Mouse (Mus musculus) forebrain, postnatal 0 days (tissue): ENCODE results near the gene Fhit. TPM values are rescaled to one million over a fixed set of nuclear protein-coding genes. Genes with fewer than 3 reads are reported as not detected.

ENCODE experiments used
- ATAC-seq: fragments of 200-750 bp; cut with Nextera tagmentation; 2 replicates; pipeline ENCODE4 v1.8.0; 2017; ENCODE audit warnings: mild to moderate bottlenecking, moderate library complexity
- DNase-seq: peaks from one replicate; pipeline ENCODE4 v3.0.0-alpha.2; 2015
- H3K27ac ChIP-seq: fragments of 300-500 bp; sonication (generic); 2 replicates; pipeline ENCODE4 v1.5.1; 2014; ENCODE audit warnings: low read depth, mild to moderate bottlenecking, antibody characterized with exemption, low read length, moderate library complexity, mixed read lengths
- H3K27me3 ChIP-seq: fragments of 300-500 bp; sonication (generic); 2 replicates; pipeline ENCODE4 v1.6.1; 2014; ENCODE audit warnings: mild to moderate bottlenecking, low read length, mixed read lengths; ENCODE audit not compliant: insufficient read depth
- H3K36me3 ChIP-seq: fragments of 300-500 bp; sonication (generic); 2 replicates; pipeline ENCODE4 v1.6.1; 2014; ENCODE audit warnings: mild to moderate bottlenecking, moderate library complexity; ENCODE audit not compliant: insufficient read depth
- H3K4me1 ChIP-seq: fragments of 300-500 bp; sonication (generic); 2 replicates; pipeline ENCODE4 v1.6.1; 2014; ENCODE audit warnings: antibody characterized with exemption; ENCODE audit not compliant: insufficient read depth
- H3K4me2 ChIP-seq: fragments of 300-500 bp; sonication (generic); 2 replicates; pipeline ENCODE4 v1.6.1; 2014; ENCODE audit warnings: low read depth, mild to moderate bottlenecking, moderate library complexity
- H3K4me3 ChIP-seq: fragments of 300-500 bp; sonication (generic); 2 replicates; pipeline ENCODE4 v1.5.1; 2014; ENCODE audit warnings: low read depth, low read length, mixed read lengths
- H3K9ac ChIP-seq: fragments of 300-500 bp; sonication (generic); 2 replicates; pipeline ENCODE4 v1.6.1; 2014; ENCODE audit warnings: mild to moderate bottlenecking
- H3K9me3 ChIP-seq: fragments of 300-500 bp; sonication (generic); 2 replicates; pipeline ENCODE4 v1.6.1; 2016; ENCODE audit warnings: low read length
- CTCF ChIP-seq: sonication (generic); IDR thresholded peaks from 2 replicates; pipeline ENCODE4 v1.5.1; 2016; ENCODE audit warnings: antibody characterized with exemption, control low read depth, low read depth
- WGBS: fragments of 180-500 bp; shearing (Covaris S2); extraction: QIAGEN DNeasy Blood & Tissue Kit; methylation state at CpG from one replicate; pipeline ENCODE4 v1.1.7; 2014; 5-methylcytosine and 5-hydroxymethylcytosine counted together
- polyA plus RNA-seq: library from polyadenylated mRNA; unstranded; fragments of >200 nt; fragmentation: Nextera tagmentation; extraction: Ambion mirVana; gene quantifications from 2 replicates; pipeline ENCODE4 v1.2.1, GENCODE M21; 2015
- total RNA-seq: library from RNA; depleted of rRNA; stranded (reverse); fragments of >200 nt; gene quantifications from 2 replicates; pipeline ENCODE4 v1.2.3, GENCODE M21; 2014; rRNA removed

Gene Fhit
- total RNA-seq (5.2 and 8.0 TPM in 2 replicates), polyA plus RNA-seq (8.9 and 12.8 TPM in 2 replicates)

DNA sequence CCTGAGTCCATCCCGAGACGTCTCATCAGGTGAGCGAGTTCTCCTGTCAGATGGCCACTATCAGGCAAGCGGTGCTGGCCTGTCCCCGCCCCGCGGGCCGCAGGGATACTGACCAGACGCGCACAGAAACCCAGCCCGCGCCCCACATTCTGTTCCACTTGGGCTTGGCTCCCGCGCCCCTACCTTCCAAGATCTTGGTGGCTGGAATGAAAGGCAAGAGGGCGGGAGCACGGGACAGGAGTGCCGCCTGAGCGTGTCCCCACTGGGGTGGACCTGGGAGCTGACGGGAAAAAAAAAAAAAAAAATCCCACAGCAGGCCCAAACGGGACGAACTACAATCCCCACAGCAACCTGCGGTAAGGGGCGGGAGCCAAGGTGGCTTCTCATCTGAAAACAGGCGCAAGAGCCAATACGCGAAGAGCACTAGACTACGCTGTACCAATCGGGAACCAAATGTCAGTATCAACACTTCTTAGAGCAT is at the start of gene Fhit:
Fhit (minus strand) TSS at position 285 of the 481 bp plus-strand sequence.
- H3K4me3 ChIP-seq = peak within 1 kb of the TSS; percentile 52
- peak; percentile 99 for ATAC-seq
- peak within 1 kb of the TSS; percentile 64 for H3K9ac ChIP-seq
- peak; percentile 93 for DNase-seq
- no peaks in the 10 kb centered on the region for H3K36me3 ChIP-seq
- H3K9me3 ChIP-seq = no peaks in the 10 kb centered on the region
- peak within 1 kb of the TSS; percentile 76 for H3K4me2 ChIP-seq
- no peaks in the 10 kb centered on the region for H3K27me3 ChIP-seq
- H3K4me1 ChIP-seq = no peaks in the 10 kb centered on the region
- H3K27ac ChIP-seq = no peak within 1 kb of the TSS
- WGBS = under 1% methylated on average over 28 of the region's 28 CpGs
- TF ChIP-seq CTCF = 0 out of 2 replicates have a peak, but pooled peaks have one; percentile 4

DNA sequence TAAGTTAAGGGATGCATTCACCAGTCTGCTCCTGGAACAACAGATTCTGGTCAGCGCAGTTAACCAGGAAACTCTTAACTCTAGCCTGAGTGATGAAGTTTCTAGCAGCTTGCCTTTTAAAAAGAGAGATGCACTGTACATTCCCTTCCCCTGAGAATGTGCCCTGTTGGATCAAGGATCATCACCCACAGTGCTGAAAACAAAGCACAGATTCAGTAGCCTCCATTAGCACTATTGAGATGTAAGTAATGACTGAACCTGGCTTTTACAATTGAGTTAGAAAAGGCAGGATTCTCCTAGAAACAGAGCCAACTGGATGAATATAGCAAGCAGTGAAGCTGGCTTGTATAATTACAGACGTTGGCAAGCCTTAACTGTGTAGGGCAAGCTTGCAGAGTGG is 45.0 kb upstream of the Fhit start:
- Histone ChIP-seq H3K9me3 (no peaks in the 10 kb centered on the region), H3K9ac (no peak overlapping the region), H3K4me3 (no peak overlapping the region), H3K4me1 (no peaks in the 10 kb centered on the region), H3K27ac (no peak overlapping the region), H3K36me3 (no peaks in the 10 kb centered on the region), H3K27me3 (no peaks in the 10 kb centered on the region), H3K4me2 (no peak overlapping the region)
- WGBS = 51% methylated on average over 2 of the region's 2 CpGs
- DNase-seq = no peak
- no peak for TF ChIP-seq CTCF
- no peak for ATAC-seq

DNA sequence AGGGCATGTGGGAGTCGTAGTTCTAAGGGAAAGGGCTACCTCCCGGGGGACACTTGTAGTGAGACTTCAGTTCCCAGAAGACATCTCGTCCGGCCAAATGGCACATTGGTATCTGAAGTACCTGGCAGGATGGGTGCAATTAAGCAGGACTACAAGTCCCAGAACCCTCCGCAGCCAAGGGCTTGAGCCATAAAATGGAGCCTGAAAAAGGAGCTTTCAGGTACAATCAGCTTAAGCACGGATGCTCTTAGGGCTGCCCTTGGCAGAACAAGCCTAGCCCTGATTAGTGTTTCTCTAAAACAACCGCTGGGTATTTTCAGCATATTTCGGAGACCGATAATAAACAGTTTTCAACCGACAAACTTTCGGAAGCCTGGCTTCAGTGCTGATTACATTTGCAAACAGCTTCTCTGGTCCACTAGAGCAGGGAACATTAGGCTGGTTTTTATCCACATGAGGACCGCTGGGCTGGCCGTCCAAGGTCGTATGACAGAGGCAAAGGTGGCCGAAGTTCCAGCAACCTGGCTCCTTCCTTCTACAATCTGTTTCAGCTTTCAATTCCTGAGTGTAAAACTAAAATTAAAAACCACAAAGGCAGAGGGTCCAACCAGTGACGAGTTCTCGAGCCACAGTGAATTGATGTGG is 907 bp downstream of the Fhit start:
- ATAC-seq (peak; percentile 86), DNase-seq (peak; percentile 90)
- WGBS = 4% methylated on average over 17 of the region's 17 CpGs
- H3K9me3 ChIP-seq = no peaks in the 10 kb centered on the region
- no peaks in the 10 kb centered on the region for H3K36me3 ChIP-seq
- H3K4me2 ChIP-seq = peak overlapping the region; percentile 76
- H3K9ac ChIP-seq = peak overlapping the region; percentile 64
- TF ChIP-seq CTCF = no peak
- peak overlapping the region; percentile 52 for H3K4me3 ChIP-seq
- H3K27me3 ChIP-seq = no peaks in the 10 kb centered on the region
- no peak overlapping the region for H3K27ac ChIP-seq
- no peaks in the 10 kb centered on the region for H3K4me1 ChIP-seq

DNA sequence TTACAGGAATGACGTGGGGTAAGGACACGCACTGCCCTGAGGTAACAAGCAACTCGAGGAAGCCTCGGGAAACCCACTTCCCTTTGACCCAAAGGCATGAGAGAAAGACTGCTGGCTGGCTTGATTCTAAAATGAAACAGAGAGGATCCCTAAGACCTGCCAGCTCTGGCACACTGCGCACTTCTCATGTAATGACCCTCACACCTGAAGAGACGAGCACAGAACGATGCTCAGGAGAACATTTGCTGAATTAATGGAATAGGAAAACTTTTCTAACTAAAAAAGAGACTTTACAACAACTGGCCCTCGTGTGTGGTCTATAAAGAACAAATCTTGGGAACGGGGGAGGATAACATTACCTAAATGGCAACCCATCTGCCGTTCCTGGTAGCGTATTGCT is 2.2 kb downstream of the Fhit start:
- H3K4me3 ChIP-seq = no peak overlapping the region
- no peaks in the 10 kb centered on the region for H3K4me1 ChIP-seq
- no peak for TF ChIP-seq CTCF
- no peak overlapping the region for H3K4me2 ChIP-seq
- 91% methylated on average over 11 of the region's 11 CpGs for WGBS
- DNase-seq (no peak), ATAC-seq (no peak)
- no peak overlapping the region for H3K27ac ChIP-seq
- H3K9me3 ChIP-seq = no peaks in the 10 kb centered on the region
- no peaks in the 10 kb centered on the region for H3K36me3 ChIP-seq
- H3K27me3 ChIP-seq = no peaks in the 10 kb centered on the region
- no peak overlapping the region for H3K9ac ChIP-seq

DNA sequence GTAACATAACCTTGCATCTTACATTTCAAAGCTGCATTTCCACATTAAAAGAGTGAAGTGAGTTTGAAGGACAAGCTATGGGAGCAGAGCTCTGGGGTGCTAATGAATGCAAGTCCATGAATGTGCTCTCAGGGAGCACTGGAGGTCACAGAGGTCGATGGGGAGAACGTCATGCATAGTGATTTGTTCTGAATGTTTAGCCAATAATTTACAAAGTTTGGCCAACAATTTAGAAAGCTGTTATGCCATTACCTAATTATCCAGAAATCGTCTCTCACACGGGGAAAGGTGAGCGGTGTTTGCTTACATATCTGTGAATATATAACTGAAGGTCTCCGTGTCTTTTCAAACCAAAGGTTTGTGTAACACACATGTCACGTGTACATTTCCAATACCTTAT is 2.8 kb downstream of the Fhit start:
- Histone ChIP-seq H3K4me1 (no peaks in the 10 kb centered on the region), H3K9me3 (no peaks in the 10 kb centered on the region), H3K36me3 (no peaks in the 10 kb centered on the region), H3K27ac (no peak overlapping the region), H3K4me3 (no peak overlapping the region), H3K4me2 (no peak overlapping the region), H3K9ac (no peak overlapping the region), H3K27me3 (no peaks in the 10 kb centered on the region)
- ATAC-seq (no peak), DNase-seq (no peak)
- TF ChIP-seq CTCF = no peak
- 80% methylated on average over 7 of the region's 7 CpGs for WGBS

DNA sequence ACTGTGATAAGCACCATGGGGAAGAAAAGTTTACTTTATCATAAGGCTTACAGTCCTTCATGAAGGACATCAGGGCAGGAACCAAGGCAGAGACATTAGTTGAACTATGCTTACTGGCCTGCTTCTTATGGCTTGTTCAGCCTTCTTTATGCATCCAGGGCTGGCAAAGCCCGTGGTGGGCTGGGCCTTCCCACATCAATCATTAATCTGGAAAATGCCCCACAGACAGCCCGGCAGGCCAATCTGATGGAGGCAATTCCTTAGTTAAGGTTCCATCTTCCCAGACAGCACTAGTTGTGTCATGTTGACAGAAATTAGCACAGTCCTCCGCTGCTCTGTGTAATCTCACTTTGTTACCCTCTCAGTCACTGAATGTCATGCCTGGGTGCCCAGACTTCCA is 4.1 kb downstream of the Fhit start:
- Histone ChIP-seq H3K4me2 (no peak overlapping the region), H3K9ac (no peak overlapping the region), H3K4me1 (no peaks in the 10 kb centered on the region), H3K4me3 (no peak overlapping the region), H3K36me3 (no peaks in the 10 kb centered on the region), H3K9me3 (no peaks in the 10 kb centered on the region), H3K27ac (no peak overlapping the region), H3K27me3 (no peaks in the 10 kb centered on the region)
- DNase-seq (no peak), ATAC-seq (no peak)
- TF ChIP-seq CTCF = no peak
- WGBS = 86% methylated on average over 3 of the region's 3 CpGs

DNA sequence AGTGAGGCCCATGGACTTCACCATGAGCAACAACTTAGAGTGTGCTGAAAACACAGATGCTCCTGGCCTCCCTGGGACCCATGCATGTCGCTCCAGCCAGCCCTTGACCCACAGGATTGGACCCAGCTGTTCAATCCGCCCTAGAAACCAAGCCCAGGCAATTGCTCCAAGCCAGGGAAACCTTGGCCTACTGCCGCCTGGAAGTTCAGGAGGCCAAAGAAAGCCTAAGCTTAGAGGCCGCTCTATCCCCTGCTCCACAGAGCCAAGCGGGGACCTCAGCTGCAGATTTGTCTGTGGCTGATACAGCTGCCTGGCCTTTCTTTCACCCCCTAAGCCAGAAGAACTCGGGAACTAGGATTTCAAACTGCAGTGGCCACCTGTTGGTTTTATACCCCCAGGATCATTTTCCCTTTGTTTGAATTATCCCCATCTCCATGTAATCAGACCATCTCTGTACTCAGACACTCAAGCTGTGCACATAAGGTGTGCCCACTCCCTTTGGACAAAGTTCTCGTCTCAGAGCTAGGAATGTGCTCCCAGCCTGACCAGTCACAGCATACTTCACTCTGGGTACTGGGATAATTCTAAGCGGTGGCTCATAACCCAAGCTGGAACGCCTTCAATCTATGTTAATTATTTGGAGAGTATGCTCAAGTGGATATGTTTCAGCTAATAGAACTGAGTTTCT is 10.1 kb downstream of the Fhit start:
- no peaks in the 10 kb centered on the region for H3K4me1 ChIP-seq
- no peak overlapping the region for H3K27ac ChIP-seq
- H3K9ac ChIP-seq = no peak overlapping the region
- no peaks in the 10 kb centered on the region for H3K27me3 ChIP-seq
- no peaks in the 10 kb centered on the region for H3K36me3 ChIP-seq
- H3K9me3 ChIP-seq = no peaks in the 10 kb centered on the region
- WGBS = 83% methylated on average over 9 of the region's 9 CpGs
- DNase-seq (no peak), ATAC-seq (no peak)
- TF ChIP-seq CTCF = no peak
- no peak overlapping the region for H3K4me2 ChIP-seq
- H3K4me3 ChIP-seq = no peak overlapping the region
